Mouse (Mus musculus) monocyte, adult 2 months (primary cell): ENCODE results near the gene Plppr1.
"Not testable (repeated sequence)": the region's sequence is repeated elsewhere in the genome, so short reads cannot be mapped to it uniquely, and the experiment has no call there.

Experiments
- DNase-seq, 2 experiments: peaks; one replicate each; pipeline ENCODE4 v3.0.0; 2022; ENCODE audit warnings: low spot score in 2 of 2, low read depth in 1 of 2

The Plppr1 gene

DNA sequence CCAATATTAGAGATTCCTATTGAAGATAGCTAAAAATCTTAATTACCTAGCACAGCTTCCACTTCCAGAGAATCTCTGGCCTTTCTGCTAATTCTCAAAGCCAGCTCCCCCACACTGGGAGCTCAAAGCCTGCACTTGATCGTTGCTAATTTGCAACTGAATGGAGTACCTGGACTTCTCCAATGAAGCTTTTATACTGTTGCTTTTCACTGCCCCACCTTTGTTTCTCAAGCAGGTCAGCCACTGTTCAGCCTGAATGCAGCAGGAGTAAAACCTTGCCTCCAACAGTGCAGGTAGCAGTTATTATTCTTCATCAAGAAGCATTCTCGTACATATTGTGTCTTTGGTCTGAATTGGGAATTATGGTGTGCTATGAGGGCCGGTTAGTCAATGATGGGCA, 309.0 kb downstream of the Plppr1 start:
- not testable (repeated sequence) for DNase-seq

GRCm38 (mm10) chr4:49383576-49384318, 324.7 kb downstream of the Plppr1 start:
- not testable (repeated sequence) for DNase-seq

- no peak for DNase-seq
Measured at GRCm38 (mm10) chr4:49386873-49387272, 327.8 kb downstream of the Plppr1 start.
